7 mouse cellular contexts compared by ENCODE assay signal in the genomic region with DNA sequence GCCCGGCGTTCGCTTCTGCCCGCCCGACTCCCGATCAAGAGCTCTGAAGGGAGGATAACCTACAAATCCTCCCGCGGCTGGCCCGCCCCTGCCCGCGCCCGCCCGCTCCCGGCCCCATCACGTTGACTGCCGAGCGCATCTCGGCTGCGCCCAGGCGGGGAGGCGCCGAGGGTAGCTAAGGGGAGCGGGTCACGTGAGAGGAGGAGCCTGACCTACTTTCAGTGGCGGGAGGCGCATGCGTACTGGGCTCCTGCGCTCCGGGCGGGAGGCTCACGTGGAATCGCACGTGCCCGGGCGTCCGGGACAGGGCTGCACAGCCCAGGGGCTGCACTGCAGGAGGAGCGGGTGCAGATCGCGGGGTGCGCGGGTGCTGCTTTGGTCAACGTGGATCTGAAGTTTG. TPM values are rescaled to one million over a fixed set of nuclear protein-coding genes. Genes with fewer than 3 reads are reported as not detected.
DNase-seq lines count a peak whose midpoint lies in the region; ATAC-seq lines count a peak whose summit lies in the region.

No protein-coding gene starts in this region.

- 0 out of 2 replicates have a peak overlapping the region, but pooled peaks have one; percentile 39 for H3K27ac ChIP-seq in embryonic facial prominence, embryonic 14.5 days (replicated peaks; ENCODE audit: low read depth, low read length)
- H3K27ac ChIP-seq in limb, embryonic 13.5 days: no peak overlapping the region
- H3K27ac ChIP-seq in midbrain, embryonic 16.5 days (ENCODE audit: low read length): no peak overlapping the region

- ATAC-seq in embryonic facial prominence, embryonic 14.5 days (ENCODE audit: low read depth): peak; percentile 100
- peak; percentile 98 for ATAC-seq in limb, embryonic 13.5 days (ENCODE audit: low FRiP score, low read depth)
- peak; percentile 99 for ATAC-seq in midbrain, embryonic 16.5 days

- DNase-seq in adrenal gland, postnatal 4 days (ENCODE audit: low spot score in 2 of 2): peak; percentile 92 to 93
- peak; percentile 99 for DNase-seq in embryonic facial prominence, embryonic 14.5 days (ENCODE audit: low spot score)
- peak; percentile 99 for DNase-seq in heart, adult 9 months (ENCODE audit: low spot score in 2 of 2)
- peak; percentile 99 for DNase-seq in kidney, adult 9 months
- DNase-seq in spleen, postnatal 14 days (ENCODE audit: low spot score in 2 of 2): peak; percentile 49 to 53

- H3K4me3 ChIP-seq in embryonic facial prominence, embryonic 14.5 days (ENCODE audit: low read depth, low read length): peak overlapping the region; percentile 19
- peak overlapping the region; percentile 39 for H3K4me3 ChIP-seq in limb, embryonic 13.5 days
- H3K4me3 ChIP-seq in midbrain, embryonic 16.5 days (ENCODE audit: low read depth, low read length): peak overlapping the region; percentile 46

- H3K4me1 ChIP-seq in embryonic facial prominence, embryonic 14.5 days (ENCODE audit: control insufficient read depth, insufficient read depth, low read length): peaks cover 12% of the 10 kb centered on the region; the same call in 1 of the 2 replicates
- peaks cover 13% of the 10 kb centered on the region; the same call in 1 of the 2 replicates for H3K4me1 ChIP-seq in limb, embryonic 13.5 days
- H3K4me1 ChIP-seq in midbrain, embryonic 16.5 days (ENCODE audit: control insufficient read depth, insufficient read depth, low read length): peaks cover 6% of the 10 kb centered on the region; the same call in 1 of the 2 replicates

- H3K9ac ChIP-seq in embryonic facial prominence, embryonic 14.5 days (ENCODE audit: low read depth, low read length): peak overlapping the region; percentile 22
- H3K9ac ChIP-seq in limb, embryonic 13.5 days: peak overlapping the region; percentile 58
- H3K9ac ChIP-seq in midbrain, embryonic 16.5 days (ENCODE audit: low read depth, low read length): peak overlapping the region; percentile 59

- peak overlapping the region; percentile 65 for H3K4me2 ChIP-seq in embryonic facial prominence, embryonic 14.5 days (ENCODE audit: low read depth, low read length)
- H3K4me2 ChIP-seq in limb, embryonic 13.5 days (replicated peaks): peak overlapping the region; percentile 68
- peak overlapping the region; percentile 95 for H3K4me2 ChIP-seq in midbrain, embryonic 16.5 days (ENCODE audit: low read length)

- WGBS in embryonic facial prominence, embryonic 14.5 days: 1% methylated on average over 39 of the region's 42 CpGs
- WGBS in limb, embryonic 13.5 days: under 1% methylated on average over 42 of the region's 42 CpGs
- 0% methylated on average over 42 of the region's 42 CpGs for WGBS in midbrain, embryonic 16.5 days

- no peaks in the 10 kb centered on the region for H3K27me3 ChIP-seq in embryonic facial prominence, embryonic 14.5 days (replicated peaks; ENCODE audit: control insufficient read depth, insufficient read depth, low read length)
- peaks cover 16% of the 10 kb centered on the region for H3K27me3 ChIP-seq in limb, embryonic 13.5 days
- H3K27me3 ChIP-seq in midbrain, embryonic 16.5 days (ENCODE audit: control insufficient read depth, insufficient read depth, low read depth, low read length): peaks cover 8% of the 10 kb centered on the region

- no peaks in the 10 kb centered on the region for H3K9me3 ChIP-seq in embryonic facial prominence, embryonic 14.5 days (ENCODE audit: control insufficient read depth, low read length)
- no peaks in the 10 kb centered on the region; the same call in 1 of the 2 replicates for H3K9me3 ChIP-seq in limb, embryonic 13.5 days
- no peaks in the 10 kb centered on the region for H3K9me3 ChIP-seq in midbrain, embryonic 16.5 days (replicated peaks; ENCODE audit: control insufficient read depth, low read length, poor library complexity, severe bottlenecking)

- H3K36me3 ChIP-seq in embryonic facial prominence, embryonic 14.5 days (ENCODE audit: control insufficient read depth, insufficient read depth, low read length): no peaks in the 10 kb centered on the region
- no peaks in the 10 kb centered on the region for H3K36me3 ChIP-seq in limb, embryonic 13.5 days
- H3K36me3 ChIP-seq in midbrain, embryonic 16.5 days (ENCODE audit: control insufficient read depth, insufficient read depth, low read length): no peaks in the 10 kb centered on the region

RNA-seq across cellular contexts. Expression of a gene that starts 27.2 kb away (rescaled TPM):
- total RNA-seq in adrenal gland, postnatal 4 days (2021): 10 to 100 TPM; 17.0 to 18.7 TPM
- 5.1 and 6.2 TPM in 2 replicates for polyA plus RNA-seq in embryonic facial prominence, embryonic 14.5 days (2014; fragmentation: Nextera tagmentation; extraction: Ambion mirVana)
- polyA plus RNA-seq in limb, embryonic 13.5 days (2015; fragmentation: Nextera tagmentation; extraction: Ambion mirVana): 1.3 and 1.9 TPM in 2 replicates
- 6.6 and 6.9 TPM in 2 replicates for polyA plus RNA-seq in midbrain, embryonic 16.5 days (2015; fragmentation: Nextera tagmentation; extraction: Ambion mirVana)
